Mouse (Mus musculus): ENCODE data around the gene Kcnj4.

Kcnj4 gene

DNA sequence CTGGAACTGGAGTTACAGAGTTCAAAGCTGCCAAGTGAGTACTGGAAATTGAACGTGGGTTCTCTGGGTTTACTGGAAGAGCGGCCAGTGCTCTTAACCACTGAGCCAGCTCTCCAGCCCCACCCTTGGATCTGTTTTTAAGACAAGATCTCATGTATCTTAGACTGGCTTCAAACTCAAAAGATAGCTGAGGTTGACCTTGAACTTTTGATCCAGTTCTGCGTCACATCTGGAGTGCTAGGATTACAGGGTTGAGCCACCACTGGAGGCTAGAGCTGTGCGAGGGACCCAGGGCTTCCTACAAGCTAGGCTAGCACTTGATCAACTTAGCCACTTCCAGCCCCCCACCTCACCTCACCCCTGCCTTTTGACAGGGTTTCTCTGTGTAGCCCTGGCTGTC lies 51.2 kb downstream of the Kcnj4 start:
- no peak for DNase-seq

GRCm38 (mm10) chr15:79448041-79448440 lies 57.0 kb downstream of the Kcnj4 start:
- no peak for DNase-seq

DNA sequence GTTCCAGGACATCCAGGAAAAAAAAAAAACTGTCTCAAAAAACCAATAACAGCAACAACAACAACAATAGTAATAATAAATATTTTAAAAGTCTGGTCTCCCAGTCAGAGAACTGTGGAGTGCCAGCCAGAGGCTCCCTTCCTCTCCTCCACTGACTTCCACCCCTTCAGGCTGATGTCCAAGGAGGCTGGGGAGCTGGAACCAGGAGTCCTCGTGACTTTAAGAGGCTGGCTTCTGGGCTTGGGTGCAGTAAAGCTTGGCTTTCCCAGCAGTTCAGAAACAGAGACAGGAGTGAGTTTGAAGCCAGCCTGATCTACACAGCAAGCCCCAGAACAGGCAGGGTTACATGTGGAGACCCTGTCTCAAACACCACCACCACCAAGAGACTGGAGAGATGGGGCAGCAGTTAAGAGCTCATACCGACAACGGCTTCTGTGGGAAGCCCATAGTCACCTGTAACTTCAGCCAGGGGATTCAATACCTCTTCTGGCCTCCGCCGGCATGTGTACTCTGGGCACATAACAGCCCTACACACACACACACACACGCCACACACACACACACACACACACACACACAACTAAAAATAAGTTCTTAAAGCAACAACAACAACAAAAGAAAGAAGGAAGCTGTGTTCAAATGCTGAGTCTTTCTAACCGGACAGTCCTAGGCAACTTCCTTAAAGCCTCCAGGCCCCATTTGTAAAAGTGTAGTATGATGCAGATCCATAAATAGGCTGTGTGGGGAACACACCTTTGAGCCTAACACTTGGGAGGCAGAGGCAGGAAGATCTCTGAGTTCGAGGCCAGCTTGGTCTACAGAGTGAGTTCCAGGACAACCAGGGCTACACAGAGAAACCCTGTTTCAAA lies 59.0 kb downstream of the Kcnj4 start:
- no peak for DNase-seq

GRCm38 (mm10) chr15:79443856-79444410 lies 61.1 kb downstream of the Kcnj4 start:
- DNase-seq = no peak

GRCm38 (mm10) chr15:79442961-79443518 lies 62.0 kb downstream of the Kcnj4 start:
- DNase-seq = no peak

- DNase-seq = no peak
Observed at GRCm38 (mm10) chr15:79442257-79442611, 62.8 kb downstream of the Kcnj4 start.

DNA sequence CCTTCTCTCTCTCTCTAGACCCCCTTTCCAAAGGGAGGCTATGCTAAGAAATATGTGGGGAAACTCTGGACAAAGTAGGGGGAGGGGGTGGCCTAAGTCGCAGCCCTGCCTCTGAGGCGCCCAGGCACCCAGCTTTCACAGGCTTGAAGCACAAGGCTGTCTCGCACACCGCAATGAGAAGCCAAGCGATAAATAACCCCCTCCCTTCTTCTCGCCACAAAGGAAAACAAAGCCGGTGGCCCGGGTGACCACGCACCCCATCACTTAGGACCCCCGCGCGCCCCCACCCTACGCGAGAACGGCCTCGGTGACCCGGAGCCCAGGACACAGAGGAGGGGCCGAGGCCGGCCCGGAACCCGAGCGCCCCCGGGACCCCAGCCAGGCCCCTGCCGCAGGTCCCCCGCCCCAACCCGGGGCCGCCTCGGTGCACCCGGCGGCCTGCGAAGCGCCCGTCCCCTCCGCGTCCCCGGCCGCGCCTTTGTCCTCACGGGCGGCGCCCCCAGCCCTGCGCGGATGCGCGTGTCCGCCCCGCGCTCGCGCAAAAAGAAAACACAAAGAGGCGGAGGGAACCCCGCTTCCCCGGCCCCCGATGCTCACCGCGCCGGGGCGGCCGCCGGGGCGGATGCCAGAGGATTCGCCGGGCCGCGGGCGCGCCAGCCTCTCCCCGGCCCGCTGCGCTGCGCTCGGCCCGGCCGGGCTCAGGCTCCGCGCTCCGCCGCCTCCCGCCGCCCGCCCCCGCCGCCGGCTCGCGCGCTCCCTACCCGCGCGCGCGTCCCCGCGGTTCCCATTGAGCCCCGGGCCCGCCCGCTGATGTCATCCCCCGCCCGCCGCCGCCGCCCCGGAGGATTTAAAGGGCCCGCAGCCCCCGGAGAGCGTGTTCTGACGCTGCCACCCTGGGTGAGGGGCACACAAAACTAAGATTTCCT lies 63.4 kb downstream of the Kcnj4 start:
- DNase-seq = peak; percentile 82

GRCm38 (mm10) chr15:79440651-79441330 lies 64.2 kb downstream of the Kcnj4 start:
- DNase-seq = no peak

DNA sequence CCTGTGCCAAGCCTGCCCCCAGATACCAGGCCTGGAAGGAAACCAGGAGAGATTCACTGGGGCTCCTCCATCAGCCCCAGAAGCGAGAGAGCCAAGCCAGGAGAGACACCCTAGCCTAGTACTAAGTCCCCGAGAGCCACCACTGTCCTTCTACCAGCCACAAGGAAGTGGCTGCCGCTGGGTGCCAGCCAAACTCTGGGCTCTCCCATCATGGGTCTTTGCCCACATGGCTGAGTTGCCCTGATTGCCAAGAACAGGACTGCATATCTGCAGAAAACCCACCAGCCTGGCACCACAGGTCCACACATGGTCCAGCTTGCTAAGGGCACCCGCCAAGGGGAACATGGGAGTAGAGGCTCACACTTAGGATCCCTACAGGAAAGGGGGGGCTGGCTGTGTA lies 64.8 kb downstream of the Kcnj4 start:
- peak; percentile 59 for DNase-seq

DNA sequence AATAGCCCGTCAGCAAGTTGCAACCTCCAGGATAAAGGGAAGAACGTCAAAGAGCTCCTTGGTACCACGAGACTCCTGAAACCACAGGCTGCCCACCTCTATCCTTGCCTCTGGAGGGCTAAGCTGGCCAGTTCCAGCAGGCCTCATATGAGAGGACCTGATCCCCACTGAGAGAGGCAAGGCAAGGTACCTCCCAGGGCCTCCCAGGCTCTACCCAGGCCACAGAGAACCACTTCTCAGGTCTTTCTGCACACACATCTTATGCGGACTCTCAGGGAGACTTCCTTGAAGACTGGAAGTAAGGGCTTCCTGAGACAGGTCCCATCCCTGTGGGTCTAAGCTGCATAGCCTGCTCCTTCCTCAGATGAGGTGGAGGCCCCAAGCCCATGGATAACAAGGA lies 65.7 kb downstream of the Kcnj4 start:
- no peak for DNase-seq

- no peak for DNase-seq
Observed at GRCm38 (mm10) chr15:79438816-79439215, 66.2 kb downstream of the Kcnj4 start.

DNA sequence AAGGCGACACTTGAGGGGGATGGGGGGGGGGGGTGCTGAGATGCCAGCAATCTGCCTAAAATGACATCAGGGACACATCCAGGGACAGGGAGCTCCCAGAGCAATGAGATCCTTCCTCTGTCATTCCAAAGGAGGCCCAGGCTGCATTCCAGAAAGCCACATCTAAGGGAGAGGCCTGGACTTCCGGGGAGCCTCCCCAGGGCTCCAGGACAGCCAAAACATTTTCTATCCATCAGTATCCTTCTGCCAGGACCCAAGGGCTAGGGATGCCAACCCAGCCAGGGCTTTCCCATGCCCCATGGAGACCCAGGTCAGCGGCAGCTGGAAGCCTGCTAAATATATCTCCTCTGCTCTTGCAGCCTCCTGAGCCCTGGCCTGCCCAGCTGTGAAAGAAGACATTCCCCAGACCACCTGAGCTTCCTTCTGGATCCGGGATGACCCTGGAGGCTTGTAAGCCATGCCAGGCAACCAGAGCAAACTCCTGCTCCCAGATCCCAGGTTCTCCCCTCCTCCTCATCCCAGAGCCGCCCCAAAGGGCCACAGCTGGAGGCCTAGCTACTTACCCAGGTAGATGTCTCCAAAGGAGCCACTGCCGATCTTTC lies 66.7 kb downstream of the Kcnj4 start:
- DNase-seq = no peak

- DNase-seq = no peak
Observed at GRCm38 (mm10) chr15:79437541-79438208, 67.4 kb downstream of the Kcnj4 start.

- peak; percentile 40 for DNase-seq
Observed at GRCm38 (mm10) chr15:79436481-79436921, 68.5 kb downstream of the Kcnj4 start.

DNA sequence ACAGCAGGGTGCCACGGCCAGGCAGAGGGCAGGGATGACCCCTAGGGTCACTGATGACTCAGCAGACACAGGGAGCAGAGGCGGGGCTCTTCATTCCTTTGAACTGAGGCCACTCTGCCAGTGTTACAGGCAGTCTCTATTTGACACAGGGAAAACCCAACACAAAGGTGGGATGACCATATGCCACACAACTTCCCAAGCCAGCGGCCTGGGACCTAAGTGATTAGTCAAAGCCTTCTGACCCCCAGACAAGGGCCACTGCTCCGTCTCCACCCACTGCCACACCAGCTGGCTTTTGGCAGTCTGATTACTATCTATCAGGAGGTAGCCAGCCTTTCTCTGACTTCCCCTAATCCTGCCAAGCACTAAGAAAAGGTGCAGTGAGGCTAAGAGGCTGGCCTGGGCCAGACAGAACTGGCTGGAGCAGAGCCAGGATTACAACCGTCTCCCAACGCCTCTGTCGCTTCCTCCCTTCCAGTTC lies 69.8 kb downstream of the Kcnj4 start:
- DNase-seq = peak; percentile 54
